Mouse (Mus musculus): ENCODE results near the gene Fth1.
"Not testable (repeated sequence)": the region's sequence is repeated elsewhere in the genome, so short reads cannot be mapped to it uniquely, and the experiment has no call there.

Gene Fth1

DNA sequence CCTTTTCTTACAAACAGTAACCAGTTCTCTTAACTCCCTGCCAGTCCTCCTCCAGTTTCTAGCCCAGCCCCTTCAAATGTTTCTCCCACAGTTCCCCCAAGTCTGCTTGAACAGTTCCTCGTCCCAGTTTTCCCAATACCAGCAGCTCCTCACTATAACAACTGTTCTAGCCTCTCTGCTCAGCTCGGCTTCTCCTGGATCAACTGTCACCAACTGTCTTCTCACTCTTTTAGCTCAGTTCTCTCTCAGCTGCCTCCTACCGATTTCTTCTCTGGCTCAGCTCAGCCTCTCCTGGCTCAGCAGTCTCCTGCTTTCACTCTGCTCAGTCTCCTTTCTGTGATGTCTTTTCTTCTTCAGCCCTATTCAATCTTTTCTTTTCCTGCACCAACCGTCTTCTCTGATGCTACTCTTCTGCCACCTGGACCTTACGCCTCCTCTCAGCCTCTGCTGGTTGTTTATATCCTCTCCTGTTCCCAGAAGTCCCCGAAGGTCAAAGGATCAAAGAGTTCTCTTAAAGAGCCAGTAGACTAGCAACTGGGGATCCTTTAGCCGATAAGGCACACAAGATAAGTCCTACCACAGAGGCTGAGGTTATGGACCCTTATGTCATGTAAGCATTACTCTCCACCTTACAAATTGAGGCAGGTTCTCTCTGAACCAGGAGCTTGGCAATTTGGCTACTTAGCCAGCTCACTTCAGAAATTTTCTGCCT, 16.0 kb upstream of the Fth1 start:
- DNase-seq (ENCODE audit: low spot score in 2 of 2): no peak

DNA sequence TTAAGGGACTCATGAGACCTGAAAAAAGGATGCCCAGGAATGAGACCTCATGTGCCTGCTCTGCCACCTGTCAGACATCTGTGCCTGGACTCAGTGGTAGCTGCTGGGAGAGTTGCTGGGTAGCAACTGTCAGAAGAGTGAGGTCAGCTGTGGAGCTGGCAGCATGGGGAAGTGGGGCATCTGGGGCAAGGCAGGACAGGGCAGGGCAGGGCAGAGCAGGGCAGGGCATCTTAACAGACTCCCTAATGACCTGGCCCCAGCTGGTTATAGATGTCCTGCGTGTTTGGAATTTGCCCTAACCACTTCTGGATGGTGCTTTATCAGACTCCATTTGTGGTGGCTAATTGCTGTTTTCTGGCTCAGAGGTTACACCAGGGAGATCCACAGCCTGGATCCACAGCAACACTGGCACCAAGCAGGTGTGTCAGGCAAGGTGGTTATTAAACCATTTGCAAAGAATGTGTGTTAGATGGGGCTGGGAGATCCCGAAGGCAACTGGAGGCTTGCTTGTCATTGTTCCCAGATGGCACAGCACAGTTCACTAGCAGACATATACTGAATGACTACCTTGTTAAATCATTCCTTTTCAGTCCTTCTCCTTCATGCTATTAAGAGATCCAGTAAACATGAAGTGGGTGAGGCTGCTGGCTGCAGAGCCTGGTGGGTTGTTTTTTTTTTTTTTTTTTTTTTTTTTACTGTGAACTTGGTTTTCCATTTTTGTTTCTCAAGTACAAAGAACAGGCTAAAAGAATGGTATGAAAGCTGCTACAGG, 14.1 kb upstream of the Fth1 start:
- DNase-seq (ENCODE audit: low spot score in 2 of 2): no peak

DNA sequence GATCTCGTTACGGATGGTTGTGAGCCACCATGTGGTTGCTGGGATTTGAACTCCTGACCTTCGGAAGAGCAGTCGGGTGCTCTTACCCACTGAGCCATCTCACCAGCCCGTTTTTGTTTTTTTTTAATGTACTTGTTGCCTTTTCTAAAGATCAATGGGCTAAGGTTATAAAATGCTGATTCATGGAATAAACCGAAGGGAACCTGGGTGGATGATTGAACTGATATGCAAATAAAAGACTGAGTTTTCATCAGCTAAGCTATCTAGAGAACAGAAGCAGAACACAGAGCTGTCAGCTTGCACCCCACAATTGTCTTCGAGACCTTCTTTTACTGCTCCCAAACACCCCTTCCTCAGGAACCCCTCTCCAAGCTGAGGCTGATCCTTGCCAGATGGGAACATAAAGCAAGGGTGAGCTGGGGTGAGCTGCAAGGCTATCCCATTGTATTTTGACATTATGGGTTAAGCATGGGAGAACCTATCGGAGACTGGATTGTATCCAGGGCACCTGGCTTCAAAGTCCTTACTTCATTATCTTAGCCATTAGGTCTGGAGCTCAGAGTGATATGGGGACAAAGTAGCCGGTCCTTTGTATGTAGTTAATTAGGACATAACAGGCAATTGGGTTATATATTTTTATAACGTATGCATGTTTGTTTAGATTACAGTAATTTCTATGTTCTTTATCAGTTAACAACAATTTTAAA, 12.2 kb upstream of the Fth1 start:
- DNase-seq (ENCODE audit: low spot score in 2 of 2): no peak

DNA sequence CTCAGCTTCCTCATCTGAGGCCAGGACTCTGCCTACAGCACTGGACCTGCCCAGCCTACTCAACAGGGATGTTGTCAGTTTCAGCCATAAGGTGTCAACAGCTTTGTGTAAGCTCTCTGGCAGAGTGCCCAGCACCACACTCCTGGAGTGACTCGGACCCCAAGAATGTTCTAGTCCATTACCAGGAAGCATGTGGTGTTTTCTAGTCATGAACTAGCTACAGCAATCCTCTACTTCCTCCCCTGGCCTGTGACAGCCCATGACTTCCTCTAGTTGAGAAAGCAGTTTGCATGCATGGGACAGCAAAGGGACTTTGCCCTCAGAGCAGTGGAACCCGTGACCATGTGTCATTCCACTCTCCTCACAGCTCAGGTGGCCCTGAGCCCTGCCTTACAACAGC, 5.5 kb upstream of the Fth1 start:
- DNase-seq (ENCODE audit: low spot score in 2 of 2): not testable (repeated sequence)

DNA sequence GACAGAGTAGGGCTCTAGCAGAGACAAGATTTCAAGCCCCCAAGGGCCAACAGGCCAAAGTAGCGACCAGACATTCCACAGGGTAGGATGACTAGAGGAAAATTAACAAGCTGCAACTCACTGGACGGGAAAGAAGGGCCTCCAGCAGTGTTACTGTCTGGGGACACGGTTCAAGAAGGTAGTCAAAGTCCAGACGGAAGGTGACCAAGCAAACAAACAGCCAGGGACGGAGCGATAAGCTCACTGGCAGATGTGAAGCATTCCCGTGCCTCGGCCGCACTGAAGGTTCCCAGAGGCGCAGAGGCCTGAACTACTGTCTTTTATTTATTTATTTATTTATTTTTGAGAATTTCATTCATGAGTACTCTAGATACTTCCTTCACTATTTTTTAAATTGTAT, 3.3 kb upstream of the Fth1 start:
- no peak for DNase-seq (ENCODE audit: low spot score in 2 of 2)

DNA sequence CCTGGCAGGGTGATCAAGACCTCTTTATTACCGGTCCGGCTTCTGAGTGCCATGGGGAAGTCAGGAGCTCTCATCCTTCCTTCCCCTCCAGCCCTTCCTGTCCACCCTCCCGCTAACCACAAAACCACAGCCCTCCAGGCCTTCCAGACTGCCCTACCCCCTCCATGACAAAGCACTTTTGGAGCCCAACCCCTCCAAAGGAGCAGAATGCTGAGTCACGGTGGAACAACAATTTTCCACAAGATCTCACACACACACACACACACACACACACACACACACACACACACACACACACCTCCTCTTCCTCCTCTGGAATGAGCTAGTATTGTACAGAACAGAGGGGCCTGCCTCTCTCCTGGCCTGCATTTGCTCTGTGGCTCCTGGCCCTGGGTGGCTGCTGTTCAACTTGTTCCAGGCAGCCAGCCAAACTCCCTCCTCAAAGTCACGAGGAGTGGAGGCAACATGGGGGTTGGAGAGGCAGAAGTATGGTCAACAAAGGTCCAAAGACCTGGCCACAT, 1.9 kb upstream of the Fth1 start:
- no peak for DNase-seq (ENCODE audit: low spot score in 2 of 2)

DNA sequence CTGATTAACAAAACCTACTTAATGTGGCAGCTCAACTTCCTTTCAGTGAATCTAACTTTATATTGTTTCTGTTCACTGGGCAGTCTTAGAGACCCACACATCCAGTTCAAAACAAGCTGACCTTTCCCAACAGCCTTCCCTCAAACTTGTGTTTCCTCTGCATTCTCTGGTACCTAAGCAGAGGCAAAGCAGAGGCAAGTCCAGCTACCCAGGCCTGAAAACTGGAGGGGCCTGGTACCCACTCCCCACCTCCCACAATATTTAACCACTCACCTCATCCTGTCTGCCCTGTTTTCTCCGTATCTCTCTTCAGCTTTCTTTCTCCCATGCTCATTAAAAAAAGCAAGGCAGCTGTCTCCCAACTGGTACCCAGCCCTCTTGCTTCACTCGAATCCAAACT, 1.2 kb upstream of the Fth1 start:
- DNase-seq (ENCODE audit: low spot score in 2 of 2): no peak

DNA sequence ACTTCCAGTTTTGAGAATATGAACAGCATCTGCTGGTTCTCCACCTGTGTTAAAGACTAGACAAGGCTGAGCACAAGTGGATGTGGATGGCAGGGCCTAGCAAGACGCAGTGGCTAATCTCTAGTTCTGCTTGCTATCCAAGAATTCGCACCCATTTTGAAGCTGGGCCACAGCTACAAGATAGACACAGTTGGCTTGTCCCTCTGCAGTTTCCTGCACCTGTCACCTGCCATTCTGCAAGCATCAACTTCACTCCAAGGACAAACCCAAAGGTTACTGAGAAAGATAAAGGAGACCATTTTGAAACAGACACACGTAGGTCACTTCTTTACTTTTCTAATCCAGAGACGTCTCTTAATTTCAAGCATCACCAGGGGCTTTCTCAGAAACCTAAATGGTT, 1.2 kb downstream of the Fth1 start:
- DNase-seq (ENCODE audit: low spot score in 2 of 2): no peak

DNA sequence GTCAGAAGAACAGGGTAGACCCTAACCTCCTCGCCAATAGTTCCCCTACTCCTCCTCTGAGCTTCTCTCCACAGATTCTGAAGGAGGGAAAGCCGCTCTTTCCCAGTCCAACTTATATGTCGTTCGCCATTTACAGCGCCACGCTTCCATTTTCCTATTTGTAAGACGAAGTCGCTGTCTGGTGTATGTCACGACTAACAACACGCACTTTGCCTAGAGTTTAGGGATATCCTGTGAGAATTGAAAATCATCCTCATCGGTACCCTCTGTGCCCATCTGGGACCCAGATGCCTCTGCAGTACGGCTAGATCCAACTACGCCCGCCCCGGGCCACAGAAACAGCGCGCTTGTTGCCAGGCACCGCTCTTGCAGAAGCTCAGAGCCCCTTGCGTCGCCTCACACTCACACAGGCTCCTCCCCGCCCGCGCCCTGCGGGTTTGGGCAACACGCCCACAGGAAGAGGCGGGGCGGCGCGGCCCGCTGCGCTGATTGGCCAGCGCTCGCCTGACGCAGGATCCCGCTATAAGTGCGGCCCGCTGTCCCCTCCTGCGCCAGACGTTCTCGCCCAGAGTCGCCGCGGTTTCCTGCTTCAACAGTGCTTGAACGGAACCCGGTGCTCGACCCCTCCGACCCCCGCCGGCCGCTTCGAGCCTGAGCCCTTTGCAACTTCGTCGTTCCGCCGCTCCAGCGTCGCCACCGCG, 1.9 kb downstream of the Fth1 start:
- peak; percentile 95 to 97 for DNase-seq (ENCODE audit: low spot score in 2 of 2)

DNA sequence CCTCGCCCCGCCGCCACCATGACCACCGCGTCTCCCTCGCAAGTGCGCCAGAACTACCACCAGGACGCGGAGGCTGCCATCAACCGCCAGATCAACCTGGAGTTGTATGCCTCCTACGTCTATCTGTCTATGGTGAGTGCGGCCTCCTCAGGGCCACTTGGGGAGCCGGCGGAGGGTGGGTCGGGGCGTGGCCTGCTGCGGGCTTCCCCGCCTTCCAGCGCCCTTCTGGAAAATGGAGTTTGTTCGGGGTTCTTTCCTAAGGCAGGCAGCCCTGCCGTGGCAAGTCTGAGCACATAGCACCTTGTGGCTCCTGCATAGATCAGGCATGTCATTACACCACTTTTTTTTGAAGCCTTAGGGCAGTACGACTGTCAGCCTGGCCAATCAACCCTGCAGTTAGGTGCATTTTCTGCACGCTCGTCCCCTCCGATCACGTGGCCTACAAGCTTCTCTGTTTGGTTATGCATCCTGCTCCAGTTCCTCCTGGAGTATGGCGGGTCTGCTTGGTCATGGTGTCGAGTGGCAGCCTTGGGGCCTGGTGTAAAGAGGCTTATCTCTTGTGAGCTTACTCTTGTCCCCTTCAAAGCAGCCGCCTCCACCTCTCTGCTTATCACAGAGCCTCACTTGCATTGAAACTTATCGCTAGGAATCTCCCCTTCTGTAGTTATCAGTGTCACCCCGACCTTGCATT, 2.6 kb downstream of the Fth1 start:
- DNase-seq (ENCODE audit: low spot score in 2 of 2): peak in 1 of 2 experiments; percentile 39

DNA sequence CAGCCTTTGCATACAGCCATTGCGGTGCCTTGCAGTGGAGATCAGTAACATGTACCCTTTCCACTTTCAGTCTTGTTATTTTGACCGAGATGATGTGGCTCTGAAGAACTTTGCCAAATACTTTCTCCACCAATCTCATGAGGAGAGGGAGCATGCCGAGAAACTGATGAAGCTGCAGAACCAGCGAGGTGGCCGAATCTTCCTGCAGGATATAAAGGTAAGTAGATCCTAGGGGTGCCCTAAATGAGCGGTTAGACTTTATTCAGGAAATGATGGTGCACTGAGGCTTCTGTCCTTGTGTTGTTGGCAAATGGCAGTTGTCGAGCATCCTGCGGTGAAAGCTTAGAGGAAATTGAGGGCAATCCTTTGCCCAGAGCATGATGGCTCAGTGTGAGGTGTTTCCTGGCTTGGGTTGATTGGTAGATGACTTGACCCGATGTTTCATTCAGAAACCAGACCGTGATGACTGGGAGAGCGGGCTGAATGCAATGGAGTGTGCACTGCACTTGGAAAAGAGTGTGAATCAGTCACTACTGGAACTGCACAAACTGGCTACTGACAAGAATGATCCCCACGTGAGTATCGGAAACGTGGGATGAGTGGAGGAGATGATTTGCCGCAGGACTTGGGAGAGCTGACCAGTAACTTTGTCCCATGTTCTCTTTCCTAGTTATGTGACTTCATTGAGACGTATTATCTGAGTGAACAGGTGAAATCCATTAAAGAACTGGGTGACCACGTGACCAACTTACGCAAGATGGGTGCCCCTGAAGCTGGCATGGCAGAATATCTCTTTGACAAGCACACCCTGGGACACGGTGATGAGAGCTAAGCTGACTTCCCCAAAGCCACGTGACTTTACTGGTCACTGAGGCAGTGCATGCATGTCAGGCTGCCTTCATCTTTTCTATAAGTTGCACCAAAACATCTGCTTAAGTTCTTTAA, 4.0 kb downstream of the Fth1 start:
- no peak for DNase-seq (ENCODE audit: low spot score in 2 of 2)

DNA sequence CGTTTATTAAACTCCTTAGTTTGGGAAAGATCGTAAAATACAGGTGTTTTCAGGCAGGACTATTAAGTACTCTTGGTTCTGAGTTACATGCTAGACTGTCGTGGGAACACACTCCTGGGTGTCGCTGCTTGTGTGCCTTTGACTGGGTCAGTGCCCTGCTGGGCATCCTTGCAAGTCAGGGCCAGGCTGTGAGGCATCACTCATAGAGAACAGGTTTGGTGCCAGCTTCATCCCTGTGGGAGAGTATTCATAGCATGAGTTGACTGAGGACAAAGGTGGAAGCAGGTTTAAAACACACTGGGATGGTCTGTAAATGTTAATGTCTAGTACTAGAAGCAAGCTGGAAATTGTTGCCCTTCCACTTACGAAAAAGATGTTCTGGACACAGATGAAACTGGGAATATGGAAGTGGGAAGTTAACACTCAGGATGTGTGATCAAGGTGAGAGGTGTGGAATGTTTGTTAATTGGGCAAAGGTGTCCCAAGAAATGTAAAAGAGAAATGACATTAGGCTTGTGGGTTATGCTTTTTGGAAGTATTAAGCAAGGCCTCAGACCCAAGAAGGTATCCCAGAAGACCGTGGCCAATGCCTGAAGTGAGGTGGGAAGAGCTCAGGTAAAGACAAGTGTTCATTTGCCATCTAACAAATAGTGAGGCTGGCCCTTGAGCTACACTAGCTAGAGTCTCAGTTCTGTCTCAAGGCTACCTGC, 4.9 kb downstream of the Fth1 start:
- no peak for DNase-seq (ENCODE audit: low spot score in 2 of 2)

DNA sequence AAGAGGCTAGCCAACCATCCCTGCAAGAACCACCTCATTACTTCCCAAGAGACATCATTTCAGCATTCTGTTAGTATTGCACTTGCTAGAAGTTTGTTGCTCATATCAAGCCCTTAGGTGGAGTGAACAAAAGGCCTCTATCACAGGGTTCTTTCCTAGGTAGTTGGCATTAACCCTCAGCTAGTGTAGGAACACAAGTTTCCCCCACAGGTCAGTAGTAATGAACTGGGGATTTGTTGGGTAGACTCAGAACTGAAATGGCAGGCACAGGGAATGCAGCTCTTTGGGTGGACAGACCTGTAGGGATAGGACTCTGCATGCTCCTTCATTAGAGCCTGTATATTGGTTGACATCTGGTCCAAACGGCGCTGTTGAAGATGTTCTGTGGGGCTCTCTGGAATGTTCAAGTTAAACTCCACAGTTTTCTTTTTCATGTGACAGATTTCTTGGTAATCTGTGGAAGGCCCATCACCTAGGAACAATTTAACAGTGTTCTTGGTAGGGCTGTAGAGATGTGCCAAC, 5.6 kb downstream of the Fth1 start:
- DNase-seq (ENCODE audit: low spot score in 2 of 2): no peak

DNA sequence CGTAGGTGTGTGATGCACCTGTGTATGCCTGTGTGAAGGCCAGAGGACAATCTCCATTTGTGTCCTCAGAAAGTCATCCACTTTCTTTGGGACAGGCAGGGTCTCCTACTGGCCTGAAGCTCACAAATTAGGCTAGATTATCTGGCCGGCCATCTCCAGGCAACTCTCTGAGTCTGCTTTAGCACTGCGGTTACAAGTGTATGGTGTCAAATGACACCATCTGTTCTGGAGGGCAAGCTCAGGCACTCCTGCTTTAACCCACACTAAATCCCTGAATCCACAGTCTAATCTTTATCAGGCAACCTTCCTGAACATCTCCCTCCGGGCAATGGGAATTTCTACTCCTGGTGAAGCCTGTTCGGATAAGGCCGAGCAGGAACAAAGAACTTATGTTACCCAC, 6.8 kb downstream of the Fth1 start:
- DNase-seq (ENCODE audit: low spot score in 2 of 2): no peak

DNA sequence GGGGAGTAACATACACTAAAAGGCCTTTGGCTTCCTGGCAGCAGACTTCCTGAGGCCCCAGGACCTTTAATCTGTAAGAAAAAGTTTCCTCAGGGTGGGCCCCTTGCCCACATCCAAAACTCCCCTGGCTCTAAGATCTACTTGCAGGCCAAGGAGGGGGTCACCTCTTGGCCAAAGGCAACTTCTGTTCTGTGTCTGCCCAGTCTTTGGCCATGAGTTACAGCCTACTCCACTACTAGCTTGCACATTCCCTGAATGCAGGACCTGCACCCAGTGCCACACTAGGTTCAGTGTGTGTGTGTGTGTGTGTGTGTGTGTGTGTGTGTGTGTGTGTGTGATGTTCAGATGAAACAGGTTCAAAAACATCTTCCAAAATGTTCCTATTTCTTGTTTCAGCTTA, 7.2 kb downstream of the Fth1 start:
- DNase-seq (ENCODE audit: low spot score in 2 of 2): no peak

DNA sequence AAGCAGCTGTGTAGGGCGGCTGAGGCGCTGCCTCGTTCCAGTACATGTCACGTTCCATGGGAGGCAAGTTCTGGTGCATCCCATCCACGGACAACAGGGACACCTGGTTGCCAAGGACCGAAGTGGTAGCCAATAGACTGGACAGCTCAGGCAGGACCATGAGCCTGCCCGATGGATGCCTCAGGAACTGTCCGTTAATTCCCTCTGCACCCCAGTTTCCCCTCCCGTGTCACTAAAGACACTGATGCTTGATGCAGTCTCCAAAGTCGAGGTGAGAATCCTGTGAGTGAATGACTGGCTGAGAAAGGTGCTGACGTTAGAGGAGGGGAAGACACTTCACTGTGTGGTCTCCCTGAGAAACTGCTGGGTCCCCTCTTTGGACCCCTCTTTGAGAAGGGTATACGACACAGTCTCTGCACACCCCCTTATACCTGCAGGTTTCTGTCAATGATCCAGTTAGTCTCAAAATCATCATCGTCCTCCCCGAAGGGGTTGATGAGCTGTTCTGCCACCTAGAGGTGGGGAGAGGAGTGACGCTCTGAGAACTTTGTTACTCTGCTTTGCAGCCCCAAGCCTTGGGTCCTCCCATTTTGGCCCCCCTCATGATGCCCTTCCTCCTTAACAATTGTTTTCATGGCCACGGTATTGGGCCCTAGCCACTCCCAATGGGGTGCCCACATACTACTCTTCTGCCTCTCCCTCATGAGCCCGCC, 8.9 kb downstream of the Fth1 start:
- peak in 1 of 2 experiments; percentile 49 for DNase-seq (ENCODE audit: low spot score in 2 of 2)

DNA sequence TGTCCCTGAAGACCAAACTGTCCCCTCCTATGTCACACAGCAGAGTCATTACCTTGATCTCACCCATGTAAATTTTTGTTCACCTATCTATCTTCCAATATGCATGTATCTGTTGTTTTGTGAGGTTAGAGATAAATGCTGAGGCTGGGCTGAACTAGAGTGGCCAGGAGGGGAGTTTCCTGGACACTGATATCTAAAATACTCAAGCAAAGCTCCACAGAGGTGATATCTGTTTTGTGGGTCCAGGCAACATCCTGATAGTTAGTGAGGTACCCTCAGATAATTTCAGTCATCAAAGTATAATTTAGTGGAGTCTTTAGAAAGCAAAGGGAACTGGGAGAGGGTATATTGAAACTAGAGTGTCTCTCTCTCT, 9.5 kb downstream of the Fth1 start:
- DNase-seq (ENCODE audit: low spot score in 2 of 2): no peak

DNA sequence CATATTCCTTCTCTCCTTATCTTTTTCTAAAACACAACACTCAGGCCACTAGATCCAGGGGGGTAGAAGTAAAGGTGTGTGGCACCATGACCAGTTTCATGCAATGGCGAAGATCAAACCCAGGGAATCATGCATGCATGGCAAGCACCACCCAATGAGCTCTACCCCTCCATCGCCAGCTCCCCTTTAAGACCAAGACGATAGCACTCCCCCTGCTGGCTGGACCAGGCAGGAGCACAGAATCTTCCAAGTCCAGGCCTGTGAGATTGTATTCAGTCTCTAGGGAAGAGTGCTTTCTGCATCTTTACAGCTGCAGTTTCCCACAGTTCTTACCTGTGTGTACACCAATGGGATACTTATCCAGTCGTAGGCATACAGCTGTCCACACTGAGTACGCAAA, 10.9 kb downstream of the Fth1 start:
- DNase-seq (ENCODE audit: low spot score in 2 of 2): peak; percentile 64 to 87

Data from thymus, postnatal 10 days (tissue).